Mouse (Mus musculus): Measurements from ENCODE around the gene Clec9a. TPM values are rescaled to one million over a fixed set of nuclear protein-coding genes. Genes with fewer than 3 reads are reported as not detected.

The Clec9a gene
- polyA plus RNA-seq, 1 experiment, result not detected

- H3K4me1 ChIP-seq (ENCODE audit: control insufficient read depth, insufficient read depth, low read length), result no peaks in the 10 kb centered on the region
- TF ChIP-seq POLR2A (IDR thresholded peaks at IDR 0.05; ENCODE audit: extremely low read depth, insufficient read depth, low read length) (no peak), CTCF (IDR thresholded peaks at IDR 0.05; ENCODE audit: extremely low read depth, insufficient read depth, low read length) (no peak)
- no peak within 1 kb of the TSS for H3K27ac ChIP-seq (ENCODE audit: insufficient read depth, low read length)
- no peak within 1 kb of the TSS for H3K4me3 ChIP-seq (ENCODE audit: insufficient read depth, low read length)
Observed at GRCm38 (mm10) chr6:129385774-129386173, 22.9 kb upstream of the Clec9a start, which contains the start of gene Clec12b. TSS of gene Clec12b (minus strand) at chr6:129385874.

- Histone ChIP-seq H3K4me1 (ENCODE audit: control insufficient read depth, insufficient read depth, low read length) (no peaks in the 10 kb centered on the region), H3K27ac (ENCODE audit: insufficient read depth, low read length) (no peak overlapping the region), H3K4me3 (ENCODE audit: insufficient read depth, low read length) (no peak overlapping the region)
- TF ChIP-seq POLR2A (IDR thresholded peaks at IDR 0.05; ENCODE audit: extremely low read depth, insufficient read depth, low read length), result no peak
- TF ChIP-seq CTCF (IDR thresholded peaks at IDR 0.05; ENCODE audit: extremely low read depth, insufficient read depth, low read length), result no peak
Observed at GRCm38 (mm10) chr6:129393087-129393720, 15.5 kb upstream of the Clec9a start.

GRCm38 (mm10) chr6:129393732-129394131, 14.9 kb upstream of the Clec9a start:
- Histone ChIP-seq H3K4me3 (ENCODE audit: insufficient read depth, low read length) (no peak overlapping the region), H3K4me1 (ENCODE audit: control insufficient read depth, insufficient read depth, low read length) (no peaks in the 10 kb centered on the region), H3K27ac (ENCODE audit: insufficient read depth, low read length) (no peak overlapping the region)
- TF ChIP-seq POLR2A (IDR thresholded peaks at IDR 0.05; ENCODE audit: extremely low read depth, insufficient read depth, low read length) (no peak), CTCF (IDR thresholded peaks at IDR 0.05; ENCODE audit: extremely low read depth, insufficient read depth, low read length) (no peak)

- TF ChIP-seq POLR2A (IDR thresholded peaks at IDR 0.05; ENCODE audit: extremely low read depth, insufficient read depth, low read length), result no peak
- TF ChIP-seq CTCF (IDR thresholded peaks at IDR 0.05; ENCODE audit: extremely low read depth, insufficient read depth, low read length), result no peak
- no peaks in the 10 kb centered on the region for H3K4me1 ChIP-seq (ENCODE audit: control insufficient read depth, insufficient read depth, low read length)
- H3K4me3 ChIP-seq (ENCODE audit: insufficient read depth, low read length), result no peak within 1 kb of the TSS
Observed at GRCm38 (mm10) chr6:129396997-129397396, 11.7 kb upstream of the Clec9a start, which contains the start of gene Clec1b. TSS of gene Clec1b (plus strand) at chr6:129397297.

GRCm38 (mm10) chr6:129399945-129400344, 8.7 kb upstream of the Clec9a start:
- Histone ChIP-seq H3K4me3 (ENCODE audit: insufficient read depth, low read length) (no peak overlapping the region), H3K27ac (ENCODE audit: insufficient read depth, low read length) (no peak overlapping the region), H3K4me1 (ENCODE audit: control insufficient read depth, insufficient read depth, low read length) (no peaks in the 10 kb centered on the region)
- TF ChIP-seq CTCF (IDR thresholded peaks at IDR 0.05; ENCODE audit: extremely low read depth, insufficient read depth, low read length), result no peak
- TF ChIP-seq POLR2A (IDR thresholded peaks at IDR 0.05; ENCODE audit: extremely low read depth, insufficient read depth, low read length), result no peak

More at GRCm38 (mm10) chr6:129396997-129397396, 11.7 kb upstream of the Clec9a start, which contains the start of gene Clec1b:
- no peak within 1 kb of the TSS for H3K27ac ChIP-seq (ENCODE audit: insufficient read depth, low read length)

- Histone ChIP-seq H3K4me1 (ENCODE audit: control insufficient read depth, insufficient read depth, low read length) (no peaks in the 10 kb centered on the region), H3K27ac (ENCODE audit: insufficient read depth, low read length) (no peak overlapping the region), H3K4me3 (ENCODE audit: insufficient read depth, low read length) (no peak overlapping the region)
- TF ChIP-seq POLR2A (IDR thresholded peaks at IDR 0.05; ENCODE audit: extremely low read depth, insufficient read depth, low read length) (no peak), CTCF (IDR thresholded peaks at IDR 0.05; ENCODE audit: extremely low read depth, insufficient read depth, low read length) (no peak)
Observed at GRCm38 (mm10) chr6:129402404-129402803, 6.3 kb upstream of the Clec9a start.

- no peak overlapping the region for H3K27ac ChIP-seq (ENCODE audit: insufficient read depth, low read length)
- H3K4me1 ChIP-seq (ENCODE audit: control insufficient read depth, insufficient read depth, low read length), result no peaks in the 10 kb centered on the region
- TF ChIP-seq CTCF (IDR thresholded peaks at IDR 0.05; ENCODE audit: extremely low read depth, insufficient read depth, low read length) (no peak), POLR2A (IDR thresholded peaks at IDR 0.05; ENCODE audit: extremely low read depth, insufficient read depth, low read length) (no peak)
- H3K4me3 ChIP-seq (ENCODE audit: insufficient read depth, low read length), result no peak overlapping the region
Observed at GRCm38 (mm10) chr6:129403391-129403790, 5.3 kb upstream of the Clec9a start.

GRCm38 (mm10) chr6:129405999-129406398, 2.7 kb upstream of the Clec9a start:
- Histone ChIP-seq H3K27ac (ENCODE audit: insufficient read depth, low read length) (no peak overlapping the region), H3K4me1 (ENCODE audit: control insufficient read depth, insufficient read depth, low read length) (no peaks in the 10 kb centered on the region), H3K4me3 (ENCODE audit: insufficient read depth, low read length) (no peak overlapping the region)
- TF ChIP-seq CTCF (IDR thresholded peaks at IDR 0.05; ENCODE audit: extremely low read depth, insufficient read depth, low read length), result no peak
- TF ChIP-seq POLR2A (IDR thresholded peaks at IDR 0.05; ENCODE audit: extremely low read depth, insufficient read depth, low read length), result no peak

GRCm38 (mm10) chr6:129407324-129407723, 1.3 kb upstream of the Clec9a start:
- no peak overlapping the region for H3K27ac ChIP-seq (ENCODE audit: insufficient read depth, low read length)
- H3K4me1 ChIP-seq (ENCODE audit: control insufficient read depth, insufficient read depth, low read length), result no peaks in the 10 kb centered on the region
- TF ChIP-seq CTCF (IDR thresholded peaks at IDR 0.05; ENCODE audit: extremely low read depth, insufficient read depth, low read length) (no peak), POLR2A (IDR thresholded peaks at IDR 0.05; ENCODE audit: extremely low read depth, insufficient read depth, low read length) (no peak)
- no peak overlapping the region for H3K4me3 ChIP-seq (ENCODE audit: insufficient read depth, low read length)

GRCm38 (mm10) chr6:129414177-129414576, 5.5 kb downstream of the Clec9a start:
- Histone ChIP-seq H3K4me1 (ENCODE audit: control insufficient read depth, insufficient read depth, low read length) (no peaks in the 10 kb centered on the region), H3K4me3 (ENCODE audit: insufficient read depth, low read length) (no peak overlapping the region), H3K27ac (ENCODE audit: insufficient read depth, low read length) (no peak overlapping the region)
- no peak for TF ChIP-seq POLR2A (IDR thresholded peaks at IDR 0.05; ENCODE audit: extremely low read depth, insufficient read depth, low read length)
- no peak for TF ChIP-seq CTCF (IDR thresholded peaks at IDR 0.05; ENCODE audit: extremely low read depth, insufficient read depth, low read length)

Measured in cortical plate, adult 2 months (tissue).